Mouse (Mus musculus): ENCODE results near the gene Ercc6.

GRCm38 (mm10) chr14:32546676-32547075, 33.4 kb downstream of the Ercc6 start:
- no peak for TF ChIP-seq CTCF (conservative IDR thresholded peaks at IDR 0.05; ENCODE audit: insufficient read depth, insufficient read length, low read depth, low read length)
- TF ChIP-seq POLR2A (IDR thresholded peaks at IDR 0.05; ENCODE audit: low read depth, low read length) = no peak

Data from kidney, adult 2 months (tissue).